Mouse (Mus musculus) liver, embryonic 18 days (tissue): ENCODE data around the gene Fsd1l. TPM values are rescaled to one million over a fixed set of nuclear protein-coding genes. Genes with fewer than 3 reads are reported as not detected.

Source experiments
- polyA plus RNA-seq: library from polyadenylated mRNA; depleted of rRNA; stranded (reverse); fragments of >200 nt; gene quantifications from 2 replicates; pipeline ENCODE4 v1.2.3, GENCODE M21; 2012; rRNA removed

Fsd1l gene
- polyA plus RNA-seq, result 0.84 and 1.2 TPM in 2 replicates

DNA sequence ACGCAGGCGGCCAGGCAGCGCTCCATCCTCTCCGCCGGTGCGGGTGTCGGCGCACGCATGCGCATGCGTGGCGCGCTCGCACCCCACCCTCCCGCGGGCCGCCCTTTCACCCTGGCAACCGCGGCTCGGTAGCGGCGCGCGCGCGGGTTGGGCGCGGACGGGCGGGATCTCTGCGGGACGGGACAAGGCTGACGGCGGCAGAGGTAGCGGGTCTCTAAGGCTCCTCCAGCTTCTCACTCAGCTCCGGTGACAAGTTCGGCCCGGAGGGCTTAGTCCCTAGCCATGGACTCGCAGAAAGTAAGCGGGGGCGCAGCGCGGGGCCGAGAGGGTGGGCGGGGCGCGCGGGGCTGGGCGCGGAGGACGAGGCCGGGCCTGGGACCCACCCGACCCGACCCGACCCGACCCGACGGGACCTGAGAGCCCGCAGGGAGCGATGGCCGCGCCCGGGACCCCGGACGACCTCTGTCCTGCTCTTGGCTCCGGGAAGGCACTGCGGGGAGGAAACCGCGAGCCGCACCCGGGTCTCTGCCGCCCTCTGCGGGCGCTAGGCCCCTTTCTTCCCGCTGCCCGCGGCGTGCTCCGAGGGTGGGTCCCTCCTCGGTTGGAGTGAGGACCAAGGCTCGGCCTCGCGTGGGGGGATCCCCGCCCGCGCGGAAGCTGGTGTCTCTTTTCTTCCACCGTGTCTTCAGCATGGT is at the start of gene Fsd1l:
Gene Fsd1l, plus strand, starts transcription at position 156 of the 695 bp plus-strand sequence.

DNA sequence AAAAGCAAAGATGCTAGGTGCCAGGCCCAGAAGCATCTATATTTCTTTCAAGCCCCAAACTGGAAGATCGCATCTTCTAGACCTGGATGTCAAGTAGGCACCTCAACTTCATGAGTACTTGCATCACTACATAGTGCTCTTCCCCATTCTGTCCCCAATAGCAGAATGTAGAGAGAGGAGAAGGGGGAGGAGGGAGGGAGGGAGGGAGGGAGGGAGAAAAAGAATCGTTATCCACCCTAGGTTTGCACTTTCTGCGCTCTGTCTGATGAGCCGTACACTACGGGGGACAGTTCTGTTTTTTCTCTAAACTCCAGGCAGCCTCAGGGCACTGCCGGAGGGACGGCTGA is 82.4 kb downstream of the Fsd1l start, which contains the start of gene Fktn:
Gene Fktn, plus strand, starts transcription at position 295 of the 347 bp plus-strand sequence.

Other genes with a start within 250 kb of the Fsd1l start
- gene Slc44a1, start 191.1 kb upstream of the Fsd1l start, polyA plus RNA-seq, result 18.9 and 21.3 TPM in 2 replicates
- gene Fktn, start 82.5 kb downstream of the Fsd1l start, polyA plus RNA-seq, result 2.6 TPM in 2 replicates
- gene Tal2, start 148.2 kb downstream of the Fsd1l start, polyA plus RNA-seq, result 0.01 and 0.03 TPM in 2 replicates
- 8.3 and 8.5 TPM in 2 replicates for gene Tmem38b, start 194.6 kb downstream of the Fsd1l start, polyA plus RNA-seq